Mouse (Mus musculus) left cerebral cortex, postnatal 36 days (tissue): Measurements from ENCODE around the gene Hmox1. TPM values are rescaled to one million over a fixed set of nuclear protein-coding genes. Genes with fewer than 3 reads are reported as not detected.

Experiments used
- DNase-seq, 2 experiments: peaks; one replicate each; pipeline ENCODE4 v3.0.0; 2021 to 2022; ENCODE audit warnings: low spot score in 2 of 2, mixed read lengths in 1 of 2
- intact Hi-C: fragments of 180-260 bp; cut with DNase I; formaldehyde crosslinking; loops from one replicate; pipeline ENCODE4 v1.15.1; 2025
- total RNA-seq, 2 experiments: library from RNA; stranded (reverse); gene quantifications; 2 replicates each; pipeline ENCODE4 v1.2.3; 2021

The Hmox1 gene
- total RNA-seq, 2 experiments from 2014 or later, result 3.9 to 5.1 TPM

GRCm38 (mm10) chr8:75086002-75086401, 7.4 kb upstream of the Hmox1 start:
- intact Hi-C loops, result no loop called here
- no peak for DNase-seq

GRCm38 (mm10) chr8:75087127-75087526, 6.3 kb upstream of the Hmox1 start:
- no peak for DNase-seq
- intact Hi-C loops, result no loop called here

- DNase-seq, result peak; percentile 60 to 61
- intact Hi-C loops, result no loop called here
Measured at GRCm38 (mm10) chr8:75088989-75089881, 4.2 kb upstream of the Hmox1 start.

- intact Hi-C loops, result no loop called here
Measured at GRCm38 (mm10) chr8:75090781-75091365, 2.5 kb upstream of the Hmox1 start.

GRCm38 (mm10) chr8:75102956-75103355, 9.5 kb downstream of the Hmox1 start:
- DNase-seq, result no peak
- intact Hi-C loops, result no loop called here

More at GRCm38 (mm10) chr8:75090781-75091365, 2.5 kb upstream of the Hmox1 start:
- DNase-seq, result no peak

GRCm38 (mm10) chr8:75103376-75103878, 10.0 kb downstream of the Hmox1 start:
- no peak for DNase-seq
- intact Hi-C loops, result no loop called here

GRCm38 (mm10) chr8:75108527-75109235, 15.3 kb downstream of the Hmox1 start:
- peak; percentile 62 to 75 for DNase-seq
- intact Hi-C loops, result loop anchor here (1.0 to 2.0 kb wide), 2 partner anchors 16 to 37 kb away; partner anchors contain the start of gene Hmox1

GRCm38 (mm10) chr8:75109236-75109967, 16.0 kb downstream of the Hmox1 start, which contains the start of gene Mcm5:
Gene Mcm5 (plus strand): TSS chr8:75109569.
- peak; percentile 99 to 100 for DNase-seq
- intact Hi-C loops, result loop anchor here (1.0 to 2.0 kb wide), 2 partner anchors 17 to 38 kb away; partner anchors contain the start of gene Hmox1

GRCm38 (mm10) chr8:75110093-75110492, 16.7 kb downstream of the Hmox1 start:
- DNase-seq, result no peak
- intact Hi-C loops, result no loop called here

GRCm38 (mm10) chr8:75118505-75118904, 25.1 kb downstream of the Hmox1 start:
- no peak for DNase-seq
- intact Hi-C loops, result no loop called here

- no peak for DNase-seq
- intact Hi-C loops, result no loop called here
Measured at GRCm38 (mm10) chr8:75119287-75119686, 25.9 kb downstream of the Hmox1 start.

GRCm38 (mm10) chr8:75119747-75120146, 26.3 kb downstream of the Hmox1 start:
- intact Hi-C loops, result no loop called here
- no peak for DNase-seq

- intact Hi-C loops, result no loop called here
- no peak for DNase-seq
Measured at GRCm38 (mm10) chr8:75127406-75127805, 34.0 kb downstream of the Hmox1 start.

GRCm38 (mm10) chr8:75132485-75132884, 39.1 kb downstream of the Hmox1 start:
- intact Hi-C loops, result loop anchor here (2.0 to 5.0 kb wide), 2 partner anchors 86 to 140 kb away; no protein-coding TSS in a partner anchor
- DNase-seq, result peak; percentile 30 to 41

- intact Hi-C loops, result loop anchor here (2.0 to 5.0 kb wide), 2 partner anchors 85 to 139 kb away; no protein-coding TSS in a partner anchor
- no peak for DNase-seq
Measured at GRCm38 (mm10) chr8:75133399-75133798, 40.0 kb downstream of the Hmox1 start.

- intact Hi-C loops, result loop anchor here (2.0 to 5.0 kb wide), 2 partner anchors 78 to 138 kb away; partner anchors contain the start of gene Rasd2
- peak; percentile 48 to 60 for DNase-seq
Measured at GRCm38 (mm10) chr8:75134603-75135391, 41.4 kb downstream of the Hmox1 start.

- no peak for DNase-seq
- intact Hi-C loops, result loop anchor here (2.0 kb wide), 1 partner anchor 77 kb away; the partner anchor contains the start of gene Rasd2
Measured at GRCm38 (mm10) chr8:75135756-75136155, 42.3 kb downstream of the Hmox1 start.

- intact Hi-C loops, result no loop called here
- DNase-seq, result no peak
Measured at GRCm38 (mm10) chr8:75136256-75136655, 42.8 kb downstream of the Hmox1 start.
